Mouse (Mus musculus) kidney, adult 8-10 months (tissue): ENCODE data around the gene Tjp2.

ENCODE experiments used
- DNase-seq, 2 experiments: peaks; one replicate each; pipeline ENCODE4 v3.0.0; 2022

The Tjp2 gene

GRCm38 (mm10) chr19:24054265-24054664, 170.6 kb downstream of the Tjp2 start:
- DNase-seq: peak; percentile 15 to 20

GRCm38 (mm10) chr19:24050514-24050913, 174.3 kb downstream of the Tjp2 start:
- DNase-seq: no peak

GRCm38 (mm10) chr19:24049329-24049728, 175.5 kb downstream of the Tjp2 start:
- DNase-seq: no peak

GRCm38 (mm10) chr19:24046395-24046993, 178.3 kb downstream of the Tjp2 start:
- no peak for DNase-seq
